Mouse (Mus musculus): ENCODE measurements around the gene Mchr1.

- no peak for TF ChIP-seq CTCF (IDR thresholded peaks at IDR 0.05; ENCODE audit: control insufficient read depth, insufficient read depth, insufficient read length)
- no peak for TF ChIP-seq USF1 (IDR thresholded peaks at IDR 0.05; ENCODE audit: low read depth)
- no peak for TF ChIP-seq MYOG (IDR thresholded peaks at IDR 0.05; ENCODE audit: control insufficient read depth, extremely low read depth, insufficient read length)
- no peak for TF ChIP-seq MAX (IDR thresholded peaks at IDR 0.05)
- no peak for TF ChIP-seq CEBPB (IDR thresholded peaks at IDR 0.05; ENCODE audit: low read depth)
These were observed 24.9 kb downstream of the Mchr1 start for GRCm38 (mm10) chr15:81260208-81260607.
